ENCODE assay signal across 28 mouse cellular contexts in the genomic region with DNA sequence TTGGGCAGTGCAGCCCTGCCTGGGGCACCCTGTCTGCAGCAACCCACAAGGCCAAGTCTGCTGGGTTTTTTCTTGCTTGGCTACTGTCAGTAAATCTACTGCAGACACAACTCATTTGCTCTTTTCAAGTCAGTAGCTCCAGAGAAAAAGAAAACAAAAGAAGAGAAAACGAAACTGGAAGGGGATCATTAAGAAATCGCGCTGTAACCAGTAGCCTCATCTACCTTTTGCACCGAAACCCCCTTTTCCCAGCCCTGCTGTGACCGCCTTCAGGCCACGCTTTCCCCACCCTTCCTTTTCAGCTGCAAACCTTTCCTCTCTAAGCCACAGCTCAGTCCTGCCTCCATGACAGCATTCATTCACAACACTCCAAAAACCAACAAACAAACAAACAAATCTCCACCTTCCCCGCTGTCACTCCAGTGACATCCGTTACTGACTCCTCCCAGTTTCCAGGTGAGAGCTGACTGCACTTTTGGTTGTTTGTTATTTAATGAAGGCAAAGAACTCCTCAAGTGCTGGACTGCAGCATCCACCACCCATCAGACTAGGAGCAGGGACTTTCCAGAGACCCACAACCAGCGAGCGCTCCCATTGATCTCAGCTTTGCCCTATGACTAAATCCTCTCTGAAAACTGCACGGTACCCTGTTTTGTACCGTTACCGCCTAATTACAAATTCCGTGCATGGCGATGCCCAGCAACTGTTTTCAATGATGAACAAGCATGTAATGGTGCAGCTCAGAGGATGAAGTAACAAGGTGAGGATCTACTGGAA. TPM values are rescaled to one million over a fixed set of nuclear protein-coding genes. Genes with fewer than 3 reads are reported as not detected.
DNase-seq lines count a peak whose midpoint lies in the region; ATAC-seq lines count a peak whose summit lies in the region.
"Had no signal": no experiment of that assay in that cellular context is flagged by ENCODE, and none has a peak within 500 bp of the region (broad histone marks: within the 10 kb centered on the region; RNA-seq: fewer than 3 reads in every experiment).

No protein-coding gene starts in this region.

- DNase-seq in A20 (ENCODE audit: low read depth, low spot score) (peak; percentile 47), R1 (ENCODE audit: low read depth, low spot score) (peak; percentile 25)
- peak; percentile 70 for DNase-seq in induced T-regulatory cell, adult 2 months (ENCODE audit: low read depth)
- no peak for DNase-seq in gastrocnemius, adult 18-20 months (ENCODE audit: low spot score)
- no peak for DNase-seq in forebrain, embryonic 10.5 days (ENCODE audit: extremely low spot score, low spot score)
- no peak for DNase-seq in cerebellum, adult 11 months
- no peak for DNase-seq in left cerebral cortex, postnatal 25 days (ENCODE audit: low spot score in 2 of 2)
- DNase-seq: adrenal gland, postnatal 10 days; cerebellum, adult 11-12 months; cerebellum, adult 9-10 months; cerebellum, postnatal 25 days; gastrocnemius, postnatal 36 days; heart, adult 18-20 months; heart, postnatal 10 days; kidney, adult 2 months had no signal

- no peaks in the 10 kb centered on the region for H3K9me3 ChIP-seq in forebrain, embryonic 10.5 days
- H3K9me3 ChIP-seq: embryonic facial prominence, embryonic 13.5 days; forebrain, embryonic 13.5 days; heart, embryonic 10.5 days; hindbrain, embryonic 13.5 days had no signal

- H3K27me3 ChIP-seq in forebrain, embryonic 10.5 days (ENCODE audit: poor library complexity, severe bottlenecking), result no peaks in the 10 kb centered on the region
- H3K27me3 ChIP-seq: embryonic facial prominence, embryonic 13.5 days; forebrain, embryonic 13.5 days; hindbrain, embryonic 13.5 days had no signal

- ATAC-seq in CD4-positive, CD25-positive, alpha-beta regulatory T cell, adult 4 months, result peak; percentile 69
- ATAC-seq: forebrain, embryonic 13.5 days; hindbrain, postnatal 0 days; intestine, embryonic 16.5 days had no signal

- peaks cover 61% of the 10 kb centered on the region for H3K36me3 ChIP-seq in forebrain, embryonic 10.5 days (replicated peaks)

- WGBS in forebrain, embryonic 10.5 days, result 89% methylated on average over 15 of the region's 15 CpGs

- H3K27ac ChIP-seq in forebrain, embryonic 10.5 days, result no peak overlapping the region
- H3K27ac ChIP-seq: embryonic facial prominence, embryonic 13.5 days; forebrain, embryonic 13.5 days; heart, embryonic 10.5 days; hindbrain, embryonic 13.5 days; hindbrain, postnatal 0 days had no signal

- H3K4me3 ChIP-seq in forebrain, embryonic 10.5 days, result no peak overlapping the region
- H3K4me3 ChIP-seq: embryonic facial prominence, embryonic 13.5 days; forebrain, embryonic 13.5 days; heart, embryonic 10.5 days; hindbrain, embryonic 13.5 days had no signal

- intact Hi-C loops in left cerebral cortex, postnatal 25 days (cut with DNase I), result no loop called here

- H3K4me1 ChIP-seq in forebrain, embryonic 10.5 days, result no peaks in the 10 kb centered on the region
- H3K4me1 ChIP-seq: embryonic facial prominence, embryonic 13.5 days; forebrain, embryonic 13.5 days; heart, embryonic 10.5 days; hindbrain, embryonic 13.5 days had no signal

RNA-seq across cellular contexts. Expression of gene Dhfr, which starts 22.2 kb away (rescaled TPM):
- polyA plus RNA-seq in CD4-positive, CD25-positive, alpha-beta regulatory T cell, adult 4 months (2017; shearing (Covaris generic)), result 1 to 10 TPM; 3.5 to 4.1 TPM
- under 1 TPM; 0.68 to 0.71 TPM for total RNA-seq in gastrocnemius, adult 18-20 months (2021)
- 31.7 and 31.8 TPM in 2 replicates for polyA plus RNA-seq in forebrain, embryonic 10.5 days (2016; fragmentation: Nextera tagmentation; extraction: Ambion mirVana)
- total RNA-seq in left cerebral cortex, postnatal 25 days (2021), result 1 to 10 TPM; 1.1 to 1.3 TPM

RNA-seq across cellular contexts. Expression of gene Msh3, which starts 22.5 kb away (rescaled TPM):
- polyA plus RNA-seq in CD4-positive, CD25-positive, alpha-beta regulatory T cell, adult 4 months (2017; shearing (Covaris generic)), result 10 to 100 TPM; 32.5 to 49.8 TPM
- total RNA-seq in gastrocnemius, adult 18-20 months (2021), result 10 to 100 TPM in 1 of 2 experiments, 1 to 10 TPM in 1; 9.4 to 10.7 TPM
- 36.1 and 37.5 TPM in 2 replicates for polyA plus RNA-seq in forebrain, embryonic 10.5 days (2016; fragmentation: Nextera tagmentation; extraction: Ambion mirVana)
- 10 to 100 TPM; 22.7 to 24.9 TPM for total RNA-seq in left cerebral cortex, postnatal 25 days (2021)

RNA-seq across cellular contexts. Expression of gene Gm20379, which starts 26.5 kb away (rescaled TPM):
- polyA plus RNA-seq in CD4-positive, CD25-positive, alpha-beta regulatory T cell, adult 4 months (2017; shearing (Covaris generic)), result 1 to 10 TPM; 6.4 to 6.9 TPM
- not detected for total RNA-seq in gastrocnemius, adult 18-20 months (2021)
- polyA plus RNA-seq in forebrain, embryonic 10.5 days (2016; fragmentation: Nextera tagmentation; extraction: Ambion mirVana), result 1.0 and 1.5 TPM in 2 replicates
- total RNA-seq in left cerebral cortex, postnatal 25 days (2021), result not detected
- total RNA-seq: adrenal gland, postnatal 10 days; adrenal gland, postnatal 4 days; gastrocnemius, adult 8-10 months; gastrocnemius, postnatal 36 days; heart, adult 18-20 months; heart, postnatal 10 days; hematopoietic stem cell, adult 5-6 weeks; hindbrain, postnatal 0 days; MEL had no signal
- polyA plus RNA-seq: brain, embryonic 14.5 days; cortical plate, adult 2 months; kidney, adult 2 months had no signal

Comparison
In these comparisons a context has a peak if more than half of its experiments do, and no peak if none do; other contexts are left out.
1. DNase-seq: peak in A20 (single experiment), R1 (single experiment) and induced T-regulatory cell, adult 2 months (single experiment); none in gastrocnemius, adult 18-20 months (single experiment), forebrain, embryonic 10.5 days (single experiment), cerebellum, adult 11 months (single experiment) and left cerebral cortex, postnatal 25 days (0 of 2).